Mouse (Mus musculus) thymus, postnatal 14 days (tissue): ENCODE data around the gene Abcc6.
A peak's percentile ranks its signal among the peaks of the same experiment; 100 is the strongest.
"Not testable (repeated sequence)": the region's sequence is repeated elsewhere in the genome, so short reads cannot be mapped to it uniquely, and the experiment has no call there.

Source experiments
- DNase-seq: peaks from one replicate; pipeline ENCODE4 v3.0.0; 2021

Gene Abcc6

GRCm38 (mm10) chr7:46025436-46025835 is 4.7 kb downstream of the Abcc6 start:
- no peak for DNase-seq

- no peak for DNase-seq
These were observed 8.2 kb downstream of the Abcc6 start for GRCm38 (mm10) chr7:46021951-46022350.

- no peak for DNase-seq
These were observed 10.5 kb downstream of the Abcc6 start for GRCm38 (mm10) chr7:46019594-46019993.

GRCm38 (mm10) chr7:46013266-46014010 is 16.7 kb downstream of the Abcc6 start:
- DNase-seq, result no peak

- no peak for DNase-seq
These were observed 18.0 kb downstream of the Abcc6 start for GRCm38 (mm10) chr7:46012121-46012520.

- peak; percentile 50 for DNase-seq
These were observed 20.5 kb downstream of the Abcc6 start for GRCm38 (mm10) chr7:46009578-46009977.

GRCm38 (mm10) chr7:46002748-46003147 is 27.4 kb downstream of the Abcc6 start:
- no peak for DNase-seq

GRCm38 (mm10) chr7:46000577-46000976 is 29.5 kb downstream of the Abcc6 start:
- no peak for DNase-seq

- no peak for DNase-seq
These were observed 37.6 kb downstream of the Abcc6 start for GRCm38 (mm10) chr7:45992470-45992869.

GRCm38 (mm10) chr7:45988344-45988743 is 41.8 kb downstream of the Abcc6 start:
- DNase-seq, result no peak

GRCm38 (mm10) chr7:45986893-45987292 is 43.2 kb downstream of the Abcc6 start:
- DNase-seq, result no peak

- DNase-seq, result no peak
These were observed 48.5 kb downstream of the Abcc6 start for GRCm38 (mm10) chr7:45981612-45982011.

- no peak for DNase-seq
These were observed 55.6 kb downstream of the Abcc6 start for GRCm38 (mm10) chr7:45974512-45974911.

GRCm38 (mm10) chr7:45974103-45974502 is 56.0 kb downstream of the Abcc6 start:
- no peak for DNase-seq

- DNase-seq, result no peak
These were observed 56.8 kb downstream of the Abcc6 start for GRCm38 (mm10) chr7:45973271-45973687.

- no peak for DNase-seq
These were observed 58.0 kb downstream of the Abcc6 start for GRCm38 (mm10) chr7:45971831-45972723.

- DNase-seq, result no peak
These were observed 73.5 kb downstream of the Abcc6 start for GRCm38 (mm10) chr7:45956611-45957010.

GRCm38 (mm10) chr7:45949061-45949460 is 81.0 kb downstream of the Abcc6 start:
- no peak for DNase-seq

GRCm38 (mm10) chr7:45943280-45943679 is 86.8 kb downstream of the Abcc6 start:
- DNase-seq, result peak; percentile 38

GRCm38 (mm10) chr7:45941986-45942385 is 88.1 kb downstream of the Abcc6 start:
- no peak for DNase-seq

GRCm38 (mm10) chr7:45939836-45940235 is 90.3 kb downstream of the Abcc6 start:
- no peak for DNase-seq

GRCm38 (mm10) chr7:45935114-45935513 is 95.0 kb downstream of the Abcc6 start:
- DNase-seq, result peak; percentile 81

GRCm38 (mm10) chr7:45933766-45934165 is 96.3 kb downstream of the Abcc6 start:
- DNase-seq, result not testable (repeated sequence)

GRCm38 (mm10) chr7:45929688-45930087 is 100.4 kb downstream of the Abcc6 start:
- DNase-seq, result no peak
